Mouse (Mus musculus) testis, adult 2 months (tissue): Measurements from ENCODE around the gene H2-Ob.
"Not testable (repeated sequence)": the region's sequence is repeated elsewhere in the genome, so short reads cannot be mapped to it uniquely, and the experiment has no call there.

Experiments used
- CTCF ChIP-seq: fragments of 200-500 bp; IDR thresholded peaks from 2 replicates; pipeline ENCODE4 v1.5.1; 2012; ENCODE audit warnings: low read depth, mild to moderate bottlenecking, inconsistent platforms, low read length, moderate library complexity; ENCODE audit not compliant: control insufficient read depth, insufficient read depth, insufficient replicate concordance
- POLR2A ChIP-seq: fragments of 200-500 bp; IDR thresholded peaks from 2 replicates; pipeline ENCODE4 v1.6.1; 2012; ENCODE audit warnings: low read depth, mild to moderate bottlenecking, inconsistent platforms, low read length, moderate library complexity; ENCODE audit not compliant: control insufficient read depth

DNA sequence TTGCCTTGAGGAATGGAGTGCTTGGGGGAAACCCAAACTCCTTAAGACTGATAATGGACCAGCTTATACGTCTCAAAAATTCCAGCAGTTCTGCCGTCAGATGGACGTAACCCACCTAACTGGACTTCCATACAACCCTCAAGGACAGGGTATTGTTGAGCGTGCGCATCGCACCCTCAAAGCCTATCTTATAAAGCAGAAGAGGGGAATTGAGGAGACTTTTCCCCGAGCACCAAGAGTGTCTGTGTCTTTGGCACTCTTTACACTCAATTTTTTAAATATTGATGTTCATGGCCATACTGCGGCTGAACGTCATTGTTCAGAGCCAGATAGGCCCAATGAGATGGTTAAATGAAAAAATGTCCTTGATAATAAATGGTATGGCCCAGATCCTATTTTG lies 7.7 kb upstream of the H2-Ob start:
- TF ChIP-seq CTCF, POLR2A: not testable (repeated sequence)
